Comparison of ENCODE assay signal across 10 mouse cellular contexts in genomic region chr7:34918416-34918815, GRCm38 (mm10). TPM values are rescaled to one million over a fixed set of nuclear protein-coding genes. Genes with fewer than 3 reads are reported as not detected.
A peak's percentile ranks its signal among the peaks of the same experiment; 100 is the strongest.
DNase-seq lines count a peak whose midpoint lies in the region; ATAC-seq and TF ChIP-seq lines count a peak whose summit lies in the region.
"Had no signal": no experiment of that assay in that cellular context is flagged by ENCODE, and none has a peak within 500 bp of the region (broad histone marks: within the 10 kb centered on the region; RNA-seq: fewer than 3 reads in every experiment).

No protein-coding gene starts in this region.

- H3K4me1 ChIP-seq in kidney, adult 2 months (ENCODE audit: control insufficient read depth, insufficient read depth, low read length): peaks cover 45% of the 10 kb centered on the region
- H3K4me1 ChIP-seq in forebrain, embryonic 11.5 days (replicated peaks; ENCODE audit: control insufficient read depth, insufficient read depth, low read length): no peaks in the 10 kb centered on the region
- H3K4me1 ChIP-seq in midbrain, postnatal 0 days (ENCODE audit: insufficient read depth, low read length): no peaks in the 10 kb centered on the region

- DNase-seq in kidney, adult 2 months: peak; percentile 17
- DNase-seq in kidney, postnatal 25 days: no peak
- peak; percentile 66 to 72 for DNase-seq in B cell, adult 2 months
- DNase-seq in heart, postnatal 14 days: peak; percentile 18 to 28
- DNase-seq in forebrain, embryonic 11.5 days (ENCODE audit: low spot score): no peak
- DNase-seq in left cerebral cortex, postnatal 10 days (ENCODE audit: extremely low spot score in 1 of 2, low spot score in 2 of 2): no peak
- no peak for DNase-seq in midbrain, postnatal 0 days (ENCODE audit: low spot score)
- DNase-seq: kidney, adult 11 months had no signal

- no peak overlapping the region for H3K4me2 ChIP-seq in forebrain, embryonic 11.5 days (ENCODE audit: low read depth, low read length, severe bottlenecking)
- H3K4me2 ChIP-seq in midbrain, postnatal 0 days (ENCODE audit: low read depth, low read length, poor library complexity, severe bottlenecking): no peak overlapping the region

- 64% methylated on average over 8 of the region's 8 CpGs for WGBS in kidney, adult 2 months
- WGBS in macrophage (ENCODE audit: missing documents): 61% methylated on average over 8 of the region's 8 CpGs
- 95% methylated on average over 8 of the region's 8 CpGs for WGBS in forebrain, embryonic 11.5 days
- 86% methylated on average over 8 of the region's 8 CpGs for WGBS in midbrain, postnatal 0 days

- no peaks in the 10 kb centered on the region for H3K27me3 ChIP-seq in kidney, adult 2 months (replicated peaks; ENCODE audit: control insufficient read depth, insufficient read depth, low read length)
- H3K27me3 ChIP-seq in forebrain, embryonic 11.5 days (ENCODE audit: control insufficient read depth, insufficient read depth, low read length): no peaks in the 10 kb centered on the region
- no peaks in the 10 kb centered on the region for H3K27me3 ChIP-seq in midbrain, postnatal 0 days (ENCODE audit: insufficient read depth, low read length)

- no peak for TF ChIP-seq POLR2A in kidney, adult 2 months (IDR thresholded peaks at IDR 0.05; ENCODE audit: low read depth, low read length)

- H3K36me3 ChIP-seq in kidney, adult 2 months (ENCODE audit: control insufficient read depth, insufficient read depth, low read length): no peaks in the 10 kb centered on the region
- peaks cover 5% of the 10 kb centered on the region; the same call in 1 of the 2 replicates for H3K36me3 ChIP-seq in macrophage (ENCODE audit: inconsistent target)
- no peaks in the 10 kb centered on the region for H3K36me3 ChIP-seq in forebrain, embryonic 11.5 days (ENCODE audit: control insufficient read depth, insufficient read depth, low read length)
- peaks cover 4% of the 10 kb centered on the region; the same call in 1 of the 2 replicates for H3K36me3 ChIP-seq in midbrain, postnatal 0 days (ENCODE audit: insufficient read depth, low read length)

- no peaks in the 10 kb centered on the region for H3K9me3 ChIP-seq in forebrain, embryonic 11.5 days (ENCODE audit: control insufficient read depth, low read length)
- H3K9me3 ChIP-seq in midbrain, postnatal 0 days (ENCODE audit: low read length): no peaks in the 10 kb centered on the region

- H3K4me3 ChIP-seq in kidney, adult 2 months (ENCODE audit: insufficient read depth, low read depth, low read length): no peak overlapping the region
- H3K4me3 ChIP-seq in macrophage (ENCODE audit: inconsistent target): no peak overlapping the region
- no peak overlapping the region for H3K4me3 ChIP-seq in forebrain, embryonic 11.5 days (ENCODE audit: low read depth, low read length)
- H3K4me3 ChIP-seq in midbrain, postnatal 0 days (ENCODE audit: low read depth, low read length): no peak overlapping the region

- ATAC-seq in forebrain, embryonic 11.5 days (replicated peaks; ENCODE audit: low FRiP score): no peak
- no peak for ATAC-seq in midbrain, postnatal 0 days (ENCODE audit: low FRiP score)
- ATAC-seq: forebrain, embryonic 14.5 days had no signal

- TF ChIP-seq CTCF in kidney, adult 2 months (conservative IDR thresholded peaks at IDR 0.05; ENCODE audit: insufficient read depth, insufficient read length, low read depth, low read length): no peak
- TF ChIP-seq CTCF in midbrain, postnatal 0 days (IDR thresholded peaks at IDR 0.05): no peak

- intact Hi-C loops in heart, postnatal 14 days (cut with DNase I): no loop called here
- intact Hi-C loops in left cerebral cortex, postnatal 10 days (cut with DNase I): no loop called here

- H3K9ac ChIP-seq in forebrain, embryonic 11.5 days (ENCODE audit: low read length): no peak overlapping the region
- no peak overlapping the region for H3K9ac ChIP-seq in midbrain, postnatal 0 days (replicated peaks; ENCODE audit: low read length, poor library complexity, severe bottlenecking)

- H3K27ac ChIP-seq in kidney, adult 2 months (ENCODE audit: insufficient read depth, low read depth, low read length): peak overlapping the region; percentile 14; the same call in 1 of the 2 replicates
- peak overlapping the region; percentile 27; the same call in 1 of the 2 replicates for H3K27ac ChIP-seq in macrophage
- H3K27ac ChIP-seq in forebrain, embryonic 11.5 days (ENCODE audit: low read depth, low read length): no peak overlapping the region
- H3K27ac ChIP-seq in midbrain, postnatal 0 days (ENCODE audit: low read depth, low read length): no peak overlapping the region

- H3K79me2 ChIP-seq in macrophage (ENCODE audit: inconsistent target): peaks cover 87% of the 10 kb centered on the region

RNA-seq across cellular contexts. Expression of gene Pepd, which starts 6.2 kb away (rescaled TPM):
- polyA plus RNA-seq in kidney, adult 2 months (2012; rRNA removed): 299 and 326 TPM in 2 replicates
- 10 to 100 TPM; 22.2 to 23.9 TPM for total RNA-seq in heart, postnatal 14 days (2021)
- 100 to 1,000 TPM in 12 of 26 experiments, 10 to 100 TPM in 14; 48.1 to 166 (median 86.1) TPM for total RNA-seq in macrophage (2018; cell fraction: chromatin; rRNA removed)
- total RNA-seq in macrophage (2018; cell fraction: cytosol; rRNA removed): 10 to 100 TPM; 40.4 to 87.3 (median 57.4) TPM
- total RNA-seq in macrophage (2018; cell fraction: nucleus; rRNA removed): 100 to 1,000 TPM in 3 of 26 experiments, 10 to 100 TPM in 23; 28.3 to 109 (median 57.4) TPM
- 61.8 to 82.3 TPM (median 77.6 TPM) in 3 replicates for polyA plus RNA-seq in macrophage (2018)
- 58.4 and 65.5 TPM in 2 replicates for polyA plus RNA-seq in forebrain, embryonic 11.5 days (2014; fragmentation: Nextera tagmentation; extraction: Ambion mirVana)
- 10 to 100 TPM; 31.8 to 32.4 TPM for total RNA-seq in left cerebral cortex, postnatal 10 days (2021)
- 57.4 and 60.8 TPM in 2 replicates for total RNA-seq in midbrain, postnatal 0 days (2014; rRNA removed)
- 69.8 and 70.1 TPM in 2 replicates for polyA plus RNA-seq in midbrain, postnatal 0 days (2015; fragmentation: Nextera tagmentation; extraction: Ambion mirVana)

Comparison
In these comparisons a context has a peak if more than half of its experiments do, and no peak if none do; other contexts are left out.
1. DNase-seq: peak in kidney, adult 2 months (single experiment), B cell, adult 2 months (2 of 2) and heart, postnatal 14 days (2 of 2); none in kidney, postnatal 25 days (0 of 2), forebrain, embryonic 11.5 days (single experiment), left cerebral cortex, postnatal 10 days (0 of 2) and midbrain, postnatal 0 days (single experiment).
2. H3K27ac ChIP-seq: peak in kidney, adult 2 months (single experiment) and macrophage (single experiment); none in forebrain, embryonic 11.5 days (single experiment) and midbrain, postnatal 0 days (single experiment).